Mouse (Mus musculus): ENCODE data around the gene Slc7a11. TPM values are rescaled to one million over a fixed set of nuclear protein-coding genes. Genes with fewer than 3 reads are reported as not detected.

Slc7a11 gene
- polyA plus RNA-seq, 1 experiment = 7.2 TPM

GRCm38 (mm10) chr3:50041141-50041540 is 402.3 kb downstream of the Slc7a11 start:
- Histone ChIP-seq H3K36me3 (ENCODE audit: control insufficient read depth, insufficient read depth) (no peaks in the 10 kb centered on the region), H3ac (ENCODE audit: control insufficient read depth, insufficient read length) (no peak overlapping the region)
- TF ChIP-seq REST (IDR thresholded peaks at IDR 0.05; ENCODE audit: insufficient read depth, insufficient read length) = no peak
- TF ChIP-seq MYOG (IDR thresholded peaks at IDR 0.05; ENCODE audit: control insufficient read depth in 1 of 3, insufficient read depth in 1 of 3, insufficient read length in 2 of 3, low read depth in 2 of 3) = no peak
- no peak for TF ChIP-seq TCF3 (IDR thresholded peaks at IDR 0.05; ENCODE audit: insufficient read length, low read depth)
- no peak for TF ChIP-seq E2F4 (IDR thresholded peaks at IDR 0.05; ENCODE audit: insufficient read depth)
- TF ChIP-seq MAX (IDR thresholded peaks at IDR 0.05; ENCODE audit: low read depth) = no peak
- TF ChIP-seq POLR2A (IDR thresholded peaks at IDR 0.05; ENCODE audit: insufficient read length, low read depth) = no peak
- no peak for TF ChIP-seq TCF12 (IDR thresholded peaks at IDR 0.05; ENCODE audit: insufficient read depth, poor library complexity, severe bottlenecking)
- TF ChIP-seq SRF (IDR thresholded peaks at IDR 0.05; ENCODE audit: control insufficient read depth, insufficient read length, low read depth) = no peak
- TF ChIP-seq USF1 (IDR thresholded peaks at IDR 0.05; ENCODE audit: low read depth) = no peak
- no peak for TF ChIP-seq CEBPB (IDR thresholded peaks at IDR 0.05; ENCODE audit: insufficient read depth, poor library complexity, severe bottlenecking)
- no peak for TF ChIP-seq POLR2AphosphoS2 (IDR thresholded peaks at IDR 0.05; ENCODE audit: insufficient read length, low read depth)
- TF ChIP-seq MYOD1 (IDR thresholded peaks at IDR 0.05; ENCODE audit: control insufficient read depth in 1 of 3, insufficient read length in 2 of 3, low read depth in 2 of 3) = no peak

GRCm38 (mm10) chr3:50035875-50036528 is 407.4 kb downstream of the Slc7a11 start:
- Histone ChIP-seq H3K4me2 (ENCODE audit: low read depth) (no peak overlapping the region), H3K27me3 (ENCODE audit: control insufficient read depth, insufficient read depth, insufficient read length) (no peaks in the 10 kb centered on the region), H3K79me2 (ENCODE audit: control insufficient read depth, insufficient read depth) (no peaks in the 10 kb centered on the region), H3K36me3 (ENCODE audit: control insufficient read depth, insufficient read depth) (no peaks in the 10 kb centered on the region), H3K4me3 (no peak overlapping the region), H3ac (ENCODE audit: control insufficient read depth, insufficient read length) (no peak overlapping the region)
- TF ChIP-seq TCF3 (IDR thresholded peaks at IDR 0.05; ENCODE audit: insufficient read length, low read depth) (no peak), REST (IDR thresholded peaks at IDR 0.05; ENCODE audit: insufficient read depth, insufficient read length) (no peak), MAX (IDR thresholded peaks at IDR 0.05; ENCODE audit: low read depth) (no peak), USF1 (IDR thresholded peaks at IDR 0.05; ENCODE audit: low read depth) (no peak)

More at GRCm38 (mm10) chr3:50041141-50041540, 402.3 kb downstream of the Slc7a11 start:
- no peaks in the 10 kb centered on the region for H3K79me2 ChIP-seq (ENCODE audit: control insufficient read depth, insufficient read depth)
- H3K27me3 ChIP-seq (ENCODE audit: control insufficient read depth, insufficient read depth, insufficient read length) = no peaks in the 10 kb centered on the region
- no peak overlapping the region for H3K4me2 ChIP-seq (ENCODE audit: low read depth)
- H3K4me3 ChIP-seq = no peak overlapping the region

GRCm38 (mm10) chr3:50033325-50033724 is 410.1 kb downstream of the Slc7a11 start:
- H3K27me3 ChIP-seq (ENCODE audit: control insufficient read depth, insufficient read depth, insufficient read length) = no peaks in the 10 kb centered on the region
- no peaks in the 10 kb centered on the region for H3K79me2 ChIP-seq (ENCODE audit: control insufficient read depth, insufficient read depth)
- H3K4me2 ChIP-seq (ENCODE audit: low read depth) = peak overlapping the region; percentile 80
- no peak overlapping the region for H3ac ChIP-seq (ENCODE audit: control insufficient read depth, insufficient read length)
- H3K4me3 ChIP-seq = no peak overlapping the region
- no peaks in the 10 kb centered on the region for H3K36me3 ChIP-seq (ENCODE audit: control insufficient read depth, insufficient read depth)
- no peak for TF ChIP-seq TCF3 (IDR thresholded peaks at IDR 0.05; ENCODE audit: insufficient read length, low read depth)
- TF ChIP-seq MAX (IDR thresholded peaks at IDR 0.05; ENCODE audit: low read depth) = no peak
- no peak for TF ChIP-seq USF1 (IDR thresholded peaks at IDR 0.05; ENCODE audit: low read depth)
- 0 out of 2 replicates have a peak, but pooled peaks have one; percentile 11 for TF ChIP-seq CEBPB (IDR thresholded peaks at IDR 0.05; ENCODE audit: insufficient read depth, poor library complexity, severe bottlenecking)
- TF ChIP-seq MYOG (IDR thresholded peaks at IDR 0.05; ENCODE audit: control insufficient read depth in 1 of 3, insufficient read depth in 1 of 3, insufficient read length in 2 of 3, low read depth in 2 of 3) = no peak
- no peak for TF ChIP-seq REST (IDR thresholded peaks at IDR 0.05; ENCODE audit: insufficient read depth, insufficient read length)

GRCm38 (mm10) chr3:50026039-50026438 is 417.4 kb downstream of the Slc7a11 start:
- Histone ChIP-seq H3K4me3 (no peak overlapping the region), H3K4me2 (ENCODE audit: low read depth) (no peak overlapping the region), H3K27me3 (ENCODE audit: control insufficient read depth, insufficient read depth, insufficient read length) (no peaks in the 10 kb centered on the region), H3K36me3 (ENCODE audit: control insufficient read depth, insufficient read depth) (no peaks in the 10 kb centered on the region), H3ac (ENCODE audit: control insufficient read depth, insufficient read length) (no peak overlapping the region), H3K79me2 (ENCODE audit: control insufficient read depth, insufficient read depth) (no peaks in the 10 kb centered on the region)
- TF ChIP-seq TCF3 (IDR thresholded peaks at IDR 0.05; ENCODE audit: insufficient read length, low read depth) (no peak), CEBPB (IDR thresholded peaks at IDR 0.05; ENCODE audit: insufficient read depth, poor library complexity, severe bottlenecking) (no peak), MAX (IDR thresholded peaks at IDR 0.05; ENCODE audit: low read depth) (no peak), TCF12 (IDR thresholded peaks at IDR 0.05; ENCODE audit: insufficient read depth, poor library complexity, severe bottlenecking) (no peak), SRF (IDR thresholded peaks at IDR 0.05; ENCODE audit: control insufficient read depth, insufficient read length, low read depth) (no peak), E2F4 (IDR thresholded peaks at IDR 0.05; ENCODE audit: insufficient read depth) (no peak), MYOG (IDR thresholded peaks at IDR 0.05; ENCODE audit: control insufficient read depth in 1 of 3, insufficient read depth in 1 of 3, insufficient read length in 2 of 3, low read depth in 2 of 3) (no peak), USF1 (IDR thresholded peaks at IDR 0.05; ENCODE audit: low read depth) (no peak), MYOD1 (IDR thresholded peaks at IDR 0.05; ENCODE audit: control insufficient read depth in 1 of 3, insufficient read length in 2 of 3, low read depth in 2 of 3) (no peak), POLR2AphosphoS2 (IDR thresholded peaks at IDR 0.05; ENCODE audit: insufficient read length, low read depth) (no peak), REST (IDR thresholded peaks at IDR 0.05; ENCODE audit: insufficient read depth, insufficient read length) (no peak), POLR2A (IDR thresholded peaks at IDR 0.05; ENCODE audit: insufficient read length, low read depth) (no peak)

- TF ChIP-seq MAX (IDR thresholded peaks at IDR 0.05; ENCODE audit: low read depth) (no peak), REST (IDR thresholded peaks at IDR 0.05; ENCODE audit: insufficient read depth, insufficient read length) (no peak), TCF3 (IDR thresholded peaks at IDR 0.05; ENCODE audit: insufficient read length, low read depth) (no peak), POLR2A (IDR thresholded peaks at IDR 0.05; ENCODE audit: insufficient read length, low read depth) (no peak), MYOG (IDR thresholded peaks at IDR 0.05; ENCODE audit: control insufficient read depth in 1 of 3, insufficient read depth in 1 of 3, insufficient read length in 2 of 3, low read depth in 2 of 3) (no peak), POLR2AphosphoS2 (IDR thresholded peaks at IDR 0.05; ENCODE audit: insufficient read length, low read depth) (no peak), CEBPB (IDR thresholded peaks at IDR 0.05; ENCODE audit: insufficient read depth, poor library complexity, severe bottlenecking) (no peak), MYOD1 (IDR thresholded peaks at IDR 0.05; ENCODE audit: control insufficient read depth in 1 of 3, insufficient read length in 2 of 3, low read depth in 2 of 3) (no peak), E2F4 (IDR thresholded peaks at IDR 0.05; ENCODE audit: insufficient read depth) (no peak), SRF (IDR thresholded peaks at IDR 0.05; ENCODE audit: control insufficient read depth, insufficient read length, low read depth) (no peak), USF1 (IDR thresholded peaks at IDR 0.05; ENCODE audit: low read depth) (no peak)
These were observed 429.0 kb downstream of the Slc7a11 start for GRCm38 (mm10) chr3:50014396-50014795.

More at GRCm38 (mm10) chr3:50014396-50014795, 429.0 kb downstream of the Slc7a11 start:
- H3K4me3 ChIP-seq = no peak overlapping the region
- no peak overlapping the region for H3K4me2 ChIP-seq (ENCODE audit: low read depth)
- no peaks in the 10 kb centered on the region for H3K79me2 ChIP-seq (ENCODE audit: control insufficient read depth, insufficient read depth)
- H3ac ChIP-seq (ENCODE audit: control insufficient read depth, insufficient read length) = no peak overlapping the region
- H3K36me3 ChIP-seq (ENCODE audit: control insufficient read depth, insufficient read depth) = no peaks in the 10 kb centered on the region
- H3K27me3 ChIP-seq (ENCODE audit: control insufficient read depth, insufficient read depth, insufficient read length) = no peaks in the 10 kb centered on the region
